Mouse (Mus musculus): ENCODE data around the gene Uqcc3.

GRCm38 (mm10) chr19:8899079-8899478 is 18.4 kb upstream of the Uqcc3 start:
- TF ChIP-seq CTCF (IDR thresholded peaks at IDR 0.05; ENCODE audit: borderline replicate concordance, extremely low read depth, insufficient read depth, insufficient read length) (no peak), POLR2A (IDR thresholded peaks at IDR 0.05; ENCODE audit: borderline replicate concordance, extremely low read depth, insufficient read depth, insufficient read length, poor library complexity, severe bottlenecking) (no peak)
